Mouse (Mus musculus) T-helper 1 cell (primary cell): ENCODE measurements around the gene Pphln1.

ENCODE experiments used
- in situ Hi-C: fragments of 300-600 bp; cut with MboI, MseI; formaldehyde crosslinking; loops from one replicate; pipeline ENCODE4 v1.15.1; 2025; ENCODE audit warnings: high pct_unique_total_duplicates

The Pphln1 gene

GRCm38 (mm10) chr15:93502703-93503102 lies 104.6 kb downstream of the Pphln1 start:
- in situ Hi-C loops = no loop called here

GRCm38 (mm10) chr15:93503201-93503745 lies 105.1 kb downstream of the Pphln1 start:
- in situ Hi-C loops = no loop called here

DNA sequence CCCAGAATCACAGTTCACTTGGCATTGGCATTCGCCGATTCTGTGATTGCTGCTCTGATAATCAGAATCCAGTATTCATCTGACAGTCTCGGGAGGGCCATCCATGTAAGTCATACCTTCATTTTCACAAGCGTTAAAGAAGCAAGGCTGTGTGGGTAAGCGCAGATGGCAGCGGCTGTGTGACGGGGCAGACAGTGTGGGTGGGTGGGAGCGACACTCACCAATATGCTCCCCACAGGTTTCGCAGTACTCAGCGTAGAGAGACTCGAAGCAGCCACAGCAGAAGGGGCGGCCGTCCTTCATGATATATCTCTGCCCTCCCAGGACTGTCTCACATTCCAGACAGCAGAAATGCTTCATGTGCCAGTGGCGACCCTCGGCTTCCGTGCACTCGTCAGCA lies 106.7 kb downstream of the Pphln1 start:
- in situ Hi-C loops = no loop called here

DNA sequence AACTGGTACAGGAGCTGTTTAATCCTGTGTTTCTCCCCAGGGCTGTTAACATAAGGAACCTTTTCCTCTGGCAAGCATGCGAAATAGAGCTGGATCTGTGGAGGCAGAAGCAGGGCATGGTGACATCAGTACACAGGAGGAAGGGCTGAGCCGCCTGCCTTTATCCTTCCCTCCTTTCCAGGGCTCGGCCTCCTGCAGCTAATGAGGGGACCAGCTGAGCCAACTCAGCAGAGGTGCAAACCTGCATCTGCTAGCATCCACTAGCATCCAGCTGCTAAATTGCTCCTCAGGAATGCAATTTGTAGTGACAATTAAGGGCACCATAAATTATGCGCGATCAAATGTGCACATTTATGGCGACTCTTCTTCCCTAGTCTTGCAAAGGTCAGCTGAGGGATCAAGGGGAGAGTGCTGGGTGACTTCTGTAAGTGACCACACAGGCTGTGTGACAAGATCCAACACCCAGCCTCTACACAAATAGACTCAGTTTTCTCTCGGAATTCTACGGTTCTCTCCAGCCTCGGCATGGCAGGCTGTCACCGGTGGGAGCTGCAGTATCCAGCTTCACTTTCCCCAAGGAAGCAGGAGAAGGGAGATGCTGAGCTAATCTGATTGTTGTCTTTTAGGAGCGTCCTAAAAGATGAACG lies 112.7 kb downstream of the Pphln1 start:
- in situ Hi-C loops = no loop called here

DNA sequence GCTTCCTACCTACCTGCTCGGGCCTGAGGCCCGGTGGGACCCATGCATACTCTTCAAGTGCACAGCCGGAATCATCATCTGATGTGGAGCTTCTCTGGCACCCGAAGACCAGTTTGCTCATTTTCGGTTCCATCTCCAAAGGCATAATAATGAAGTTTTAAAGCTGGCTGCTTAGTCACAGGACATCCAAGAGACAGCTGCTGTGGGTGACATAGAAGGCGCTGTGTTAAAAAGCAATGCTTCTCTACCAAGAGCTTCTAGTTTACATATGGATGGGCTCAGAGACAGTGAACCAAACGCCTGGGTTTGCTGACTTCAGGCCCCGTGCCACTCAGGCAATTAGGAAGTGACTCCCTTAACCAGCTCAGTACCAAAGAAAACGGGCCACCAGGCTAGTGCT lies 114.3 kb downstream of the Pphln1 start:
- in situ Hi-C loops = no loop called here

DNA sequence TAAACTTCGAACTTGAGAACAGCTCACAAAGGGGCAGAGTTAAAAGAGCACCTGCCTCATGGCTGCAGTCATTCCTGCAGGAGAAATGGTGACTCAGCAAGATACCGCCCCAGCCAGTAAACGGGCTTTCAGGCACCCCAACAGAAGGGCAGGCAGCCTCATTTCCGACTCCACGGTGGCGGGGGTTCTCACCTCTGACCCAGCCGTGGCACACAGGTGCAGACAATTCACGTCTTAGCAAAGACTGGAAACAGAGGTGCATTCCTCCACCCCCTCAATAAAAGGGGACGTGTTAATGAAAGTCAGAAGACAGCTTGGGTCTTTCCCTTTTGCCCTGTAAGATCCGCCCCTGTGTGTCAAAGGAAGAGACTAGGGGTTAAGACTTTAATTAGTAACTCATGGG lies 115.8 kb downstream of the Pphln1 start:
- in situ Hi-C loops = no loop called here

DNA sequence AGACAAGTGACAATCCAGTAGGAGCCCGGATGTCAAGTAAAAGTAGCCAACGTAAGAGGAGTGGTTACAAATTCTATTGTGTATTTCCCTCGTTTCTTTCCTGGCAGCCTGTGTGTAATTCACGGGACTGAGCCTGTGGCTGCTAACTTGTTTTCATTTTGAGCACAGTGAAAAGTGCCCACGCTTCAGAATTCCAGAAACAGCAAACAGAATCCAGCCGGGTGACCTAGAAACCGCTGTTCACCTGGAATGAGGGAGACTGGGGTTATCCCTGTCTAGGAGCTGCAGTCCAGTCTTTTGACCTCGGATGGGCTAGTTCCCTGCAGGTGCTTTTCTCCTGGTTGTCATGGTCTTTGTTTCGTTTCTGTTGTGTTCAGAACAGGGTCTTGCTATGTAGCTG lies 117.2 kb downstream of the Pphln1 start:
- in situ Hi-C loops = no loop called here

GRCm38 (mm10) chr15:93517022-93517565 lies 118.9 kb downstream of the Pphln1 start:
- in situ Hi-C loops = no loop called here

DNA sequence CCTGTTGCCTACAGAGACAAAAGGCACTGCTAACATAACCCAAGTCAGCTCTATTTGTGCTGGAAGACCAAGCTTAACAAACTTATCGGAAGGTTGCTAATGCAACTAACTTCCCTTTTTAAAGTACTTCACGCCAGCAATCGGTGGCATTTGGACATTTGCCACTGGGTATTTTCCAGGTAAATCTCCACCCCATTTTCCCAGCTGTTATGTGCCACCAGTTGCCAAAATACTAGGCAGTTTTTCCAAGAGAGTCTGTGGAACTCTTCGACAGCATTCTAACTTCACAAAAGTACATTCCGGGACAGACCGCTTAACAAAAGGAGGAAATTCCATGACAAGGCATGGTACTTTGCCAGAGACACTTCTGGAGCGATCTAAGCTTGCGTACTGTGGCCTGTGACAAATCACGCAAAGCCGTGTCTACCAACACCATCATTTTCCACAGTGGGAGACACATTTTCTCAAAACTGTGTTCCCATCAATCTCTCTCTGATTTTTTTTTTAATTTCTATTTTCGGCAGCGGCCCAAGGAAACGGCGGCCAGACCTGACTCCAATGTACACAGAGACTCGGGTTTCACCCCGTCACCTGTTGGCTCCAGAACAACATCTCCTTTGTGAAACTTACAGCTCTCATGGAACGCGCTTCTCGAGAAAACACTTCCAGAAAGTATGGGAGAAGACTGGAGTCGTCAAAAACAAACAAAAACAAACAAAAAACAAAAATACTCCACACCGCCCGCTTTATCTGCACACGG lies 120.2 kb downstream of the Pphln1 start:
- in situ Hi-C loops = no loop called here

DNA sequence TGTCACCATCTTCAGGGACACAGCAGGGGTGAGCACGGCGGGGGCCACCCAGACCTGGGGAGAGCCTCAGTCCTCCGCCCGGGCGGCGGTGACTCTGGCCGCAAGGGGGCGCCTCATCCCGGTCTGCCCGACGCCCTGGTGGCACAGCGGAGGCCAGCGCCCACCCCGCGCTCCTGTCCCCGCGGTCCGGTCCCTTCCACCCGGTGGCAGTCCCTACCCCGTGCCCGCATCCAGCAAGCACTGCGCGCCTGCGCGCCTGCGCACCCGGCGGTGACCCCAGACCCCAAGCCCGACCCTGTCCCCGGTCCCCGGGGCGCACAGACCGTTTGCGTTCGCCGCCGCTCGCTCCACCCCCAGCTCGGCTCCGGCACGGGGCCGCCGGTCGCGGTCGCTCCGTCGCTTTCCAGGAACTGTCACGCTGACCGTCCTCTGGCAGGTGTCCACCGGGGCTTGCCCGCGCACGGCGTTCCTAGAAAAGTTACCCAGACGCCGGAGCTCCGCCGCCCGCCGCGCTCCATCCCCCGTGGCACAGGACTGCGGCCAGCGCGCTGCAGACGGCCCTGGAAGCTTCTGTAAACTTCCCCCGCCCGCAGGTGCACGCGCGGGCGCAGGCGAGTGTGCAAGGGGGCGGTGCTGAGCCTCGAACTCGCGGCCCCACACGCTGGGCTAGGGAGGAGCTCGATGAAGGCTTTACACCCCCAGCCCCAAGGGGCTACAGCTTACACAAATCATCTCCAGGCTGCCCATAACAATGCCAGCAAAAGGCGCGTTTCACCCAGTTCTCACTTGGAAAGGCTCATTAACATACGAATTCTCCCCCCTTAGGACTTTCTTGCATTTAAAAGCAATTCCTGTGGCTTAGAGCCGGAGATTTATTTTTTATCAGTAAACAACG lies 121.0 kb downstream of the Pphln1 start:
- in situ Hi-C loops = no loop called here

DNA sequence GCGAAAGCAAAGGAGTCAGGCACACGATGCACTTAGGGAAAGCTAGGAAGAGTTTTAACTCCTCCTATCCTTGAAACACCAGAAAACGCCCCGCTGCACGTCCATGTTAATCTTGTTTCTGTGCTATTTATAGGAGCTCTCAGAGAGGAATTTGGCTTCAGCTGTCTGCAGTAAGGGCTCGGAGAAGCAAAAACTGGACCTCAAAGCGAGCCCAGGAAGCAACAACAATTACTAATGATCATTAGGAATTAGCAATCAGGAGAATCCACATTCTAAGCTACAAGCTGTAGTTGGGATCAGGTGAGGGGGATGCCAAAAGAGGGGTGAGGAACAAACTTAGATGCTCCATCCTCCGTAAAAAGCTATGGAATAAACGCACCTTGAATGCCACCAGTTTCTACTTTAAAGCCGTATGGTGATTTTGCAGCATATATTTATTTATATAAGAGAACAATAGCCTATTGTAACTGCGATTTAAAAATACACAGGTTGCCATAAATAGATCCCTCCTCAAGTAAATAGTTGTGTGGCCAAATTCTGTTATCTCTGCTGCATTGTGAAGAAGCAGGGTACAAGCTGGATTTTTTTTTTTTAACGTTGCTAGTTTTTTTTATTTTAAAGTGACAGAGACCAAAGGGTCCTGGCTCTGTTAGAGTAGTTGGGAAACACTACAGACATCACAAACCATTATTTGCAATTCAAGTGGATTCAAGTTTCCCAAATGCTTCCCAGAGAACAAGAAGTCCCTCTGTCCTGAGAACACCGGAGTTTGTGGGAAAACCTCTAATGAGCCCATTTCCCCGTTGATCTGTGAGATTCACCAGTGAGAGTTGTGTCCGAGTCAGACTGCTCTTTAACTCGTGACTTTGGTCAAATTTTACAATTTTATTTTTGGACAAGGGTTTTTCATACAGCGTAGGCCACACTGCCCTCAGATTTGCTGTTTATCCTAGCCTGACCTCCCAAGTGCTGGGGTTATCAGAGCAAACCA lies 122.0 kb downstream of the Pphln1 start:
- in situ Hi-C loops = no loop called here

- in situ Hi-C loops = no loop called here
Observed at GRCm38 (mm10) chr15:93521088-93521786, 123.1 kb downstream of the Pphln1 start.

GRCm38 (mm10) chr15:93521787-93522180 lies 123.6 kb downstream of the Pphln1 start:
- in situ Hi-C loops = no loop called here

GRCm38 (mm10) chr15:93525305-93525917 lies 127.3 kb downstream of the Pphln1 start:
- in situ Hi-C loops = no loop called here

DNA sequence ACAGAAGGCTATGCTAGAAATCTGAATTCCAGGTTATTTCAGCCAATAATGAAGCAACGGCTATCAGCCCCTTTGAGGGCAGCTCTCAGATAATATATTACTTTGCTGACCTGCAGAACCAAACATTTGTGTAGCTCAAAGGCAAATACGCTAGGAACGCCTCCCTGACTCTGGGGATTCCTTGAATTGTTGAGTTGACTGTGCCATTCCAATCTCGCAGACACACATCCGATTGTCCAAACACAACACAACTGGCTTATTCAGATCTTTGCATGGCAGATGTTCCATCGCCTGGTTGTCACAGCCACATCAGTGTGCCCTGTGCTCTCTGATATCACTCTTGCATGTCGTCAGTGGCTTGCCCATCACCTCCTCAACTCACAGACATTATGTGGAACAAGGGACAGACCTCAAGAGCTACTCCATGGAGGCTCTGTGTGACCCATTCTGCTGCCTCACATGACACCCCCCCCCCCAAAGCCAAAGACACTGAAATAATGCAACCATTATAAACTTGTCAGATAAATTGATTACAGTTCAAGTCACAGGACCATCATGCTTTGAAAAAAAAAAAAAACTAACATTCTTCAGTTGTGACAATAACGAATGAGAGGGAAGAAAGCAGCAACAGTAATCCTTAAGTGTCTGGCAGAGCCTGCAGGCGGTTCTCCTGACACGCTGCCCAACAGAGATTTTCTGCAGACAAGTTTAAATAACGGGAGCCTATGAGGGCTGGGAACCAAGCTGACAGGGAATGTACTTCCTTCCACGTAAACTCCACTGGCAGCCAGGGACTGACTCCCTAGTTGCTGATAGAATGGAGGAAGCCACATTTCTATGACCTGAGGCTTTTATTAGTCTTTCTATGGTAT lies 131.9 kb downstream of the Pphln1 start:
- in situ Hi-C loops = loop anchor here (5.0 kb wide), 1 partner anchor 48 kb away; no protein-coding TSS in a partner anchor

- in situ Hi-C loops = loop anchor here (5.0 kb wide), 1 partner anchor 48 kb away; no protein-coding TSS in a partner anchor
Observed at GRCm38 (mm10) chr15:93530703-93531032, 132.5 kb downstream of the Pphln1 start.

DNA sequence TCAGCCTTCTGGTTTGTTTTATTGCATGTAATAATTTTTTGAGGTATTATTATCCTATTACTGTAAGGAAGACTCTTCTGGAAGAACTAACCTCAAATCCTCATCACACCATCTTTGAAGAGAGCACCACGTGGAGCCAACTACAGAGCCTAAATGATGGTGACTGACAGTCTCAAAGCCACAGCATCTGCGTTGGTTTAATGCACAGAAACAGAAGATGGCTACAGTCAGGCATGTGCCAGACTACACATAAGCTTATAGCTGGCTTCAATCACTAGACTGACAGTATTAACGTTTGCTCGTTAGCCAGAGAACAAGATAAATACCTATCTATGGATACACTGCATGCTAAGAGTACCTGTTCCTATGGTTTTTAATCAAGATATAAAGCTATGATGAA lies 138.0 kb downstream of the Pphln1 start:
- in situ Hi-C loops = no loop called here

GRCm38 (mm10) chr15:93537745-93538144 lies 139.6 kb downstream of the Pphln1 start:
- in situ Hi-C loops = no loop called here
